Mouse (Mus musculus) small intestine, adult 2 months (tissue): ENCODE results near the gene Tcf15. TPM values are rescaled to one million over a fixed set of nuclear protein-coding genes. Genes with fewer than 3 reads are reported as not detected.
A peak's percentile ranks its signal among the peaks of the same experiment; 100 is the strongest.

Source experiments
- H3K27ac ChIP-seq: fragments of 200-500 bp; 2 replicates; pipeline ENCODE4 v1.5.1; 2012; ENCODE audit warnings: low read depth, low read length, control low read depth, inconsistent platforms; ENCODE audit not compliant: insufficient read depth
- H3K27me3 ChIP-seq: fragments of 200-500 bp; 2 replicates; pipeline ENCODE4 v1.6.1; 2012; ENCODE audit warnings: mild to moderate bottlenecking, moderate library complexity, low read length, inconsistent platforms; ENCODE audit not compliant: control insufficient read depth, insufficient read depth
- H3K36me3 ChIP-seq: fragments of 200-500 bp; 2 replicates; pipeline ENCODE4 v1.6.1; 2012; ENCODE audit warnings: mild to moderate bottlenecking, low read length, control low read depth, inconsistent platforms; ENCODE audit not compliant: control insufficient read depth, insufficient read depth
- H3K4me1 ChIP-seq: fragments of 200-500 bp; 2 replicates; pipeline ENCODE4 v1.6.1; 2012; ENCODE audit warnings: low read length, inconsistent platforms, mixed read lengths; ENCODE audit not compliant: control insufficient read depth, insufficient read depth, insufficient read length
- H3K4me3 ChIP-seq: fragments of 200-500 bp; 2 replicates; pipeline ENCODE4 v1.5.1; 2012; ENCODE audit warnings: low read depth, mild to moderate bottlenecking, control low read depth, inconsistent platforms, low read length, moderate library complexity
- CTCF ChIP-seq: fragments of 200-500 bp; IDR thresholded peaks from 2 replicates; pipeline ENCODE4 v1.5.1; 2012; ENCODE audit warnings: low read depth, mild to moderate bottlenecking, control low read depth, inconsistent platforms, low read length, moderate library complexity, mixed read lengths; ENCODE audit not compliant: insufficient replicate concordance, insufficient read length; ENCODE audit errors: extremely low read depth
- POLR2A ChIP-seq: fragments of 200-500 bp; IDR thresholded peaks from 2 replicates; pipeline ENCODE4 v1.6.1; 2012; ENCODE audit warnings: low read depth, mild to moderate bottlenecking, control low read depth, inconsistent platforms, low read length, moderate library complexity
- WGBS: fragments of 180-500 bp; shearing (Covaris S2); methylation state at CpG from one replicate; pipeline ENCODE4 v1.1.7; 2018; 5-methylcytosine and 5-hydroxymethylcytosine counted together
- polyA plus RNA-seq: library from polyadenylated mRNA; depleted of rRNA; stranded (reverse); fragments of >200 nt; gene quantifications from 2 replicates; pipeline ENCODE4 v1.2.3, GENCODE M21; 2012

The Tcf15 gene
- polyA plus RNA-seq, 1 experiment: 5.6 TPM

DNA sequence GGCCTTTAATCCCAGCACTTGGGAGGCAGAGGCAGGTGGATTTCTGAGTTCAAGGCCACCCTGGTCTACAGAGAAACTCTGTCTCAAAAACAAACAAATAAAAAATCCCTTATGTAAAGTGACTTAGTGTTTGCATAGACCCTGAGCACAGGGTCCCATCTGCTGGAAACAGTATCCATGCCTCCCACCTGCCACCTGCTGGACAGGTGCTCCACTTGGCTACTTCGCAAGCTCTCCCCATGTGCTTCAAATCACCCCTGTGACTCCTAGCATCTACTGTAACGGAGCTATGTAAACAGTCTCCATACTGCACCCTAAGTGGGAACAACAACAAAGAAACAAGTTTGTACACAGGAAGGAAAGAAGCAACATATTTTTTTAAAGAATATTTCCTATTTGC, 14.8 kb upstream of the Tcf15 start:
- Histone ChIP-seq H3K4me1 (no peaks in the 10 kb centered on the region), H3K4me3 (no peak overlapping the region), H3K27me3 (no peaks in the 10 kb centered on the region), H3K27ac (no peak overlapping the region), H3K36me3 (no peaks in the 10 kb centered on the region)
- WGBS: 44% methylated on average over 2 of the region's 2 CpGs
- TF ChIP-seq CTCF (peak; percentile 27; the same call in 1 of the 2 replicates), POLR2A (no peak)

DNA sequence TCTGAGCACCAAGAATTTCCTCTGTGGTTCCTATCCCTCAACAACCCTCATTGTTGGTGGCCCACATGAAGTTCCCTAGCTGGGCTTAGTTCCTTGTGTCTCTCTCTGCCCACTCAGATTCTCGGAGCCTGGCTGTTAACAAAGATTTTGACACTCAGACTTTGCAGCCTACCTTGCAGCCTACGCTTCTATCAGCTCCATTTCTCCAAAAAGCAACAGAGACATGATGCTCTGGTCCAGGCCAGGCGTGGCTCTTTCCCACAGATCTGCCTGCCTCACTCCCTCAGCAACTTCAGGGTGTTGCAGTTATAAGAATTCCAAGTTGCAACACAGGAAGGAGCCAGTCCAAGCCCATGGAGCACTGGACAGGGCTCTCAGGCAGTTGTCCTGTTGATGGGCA, 13.6 kb upstream of the Tcf15 start:
- Histone ChIP-seq H3K27ac (no peak overlapping the region), H3K27me3 (no peaks in the 10 kb centered on the region), H3K4me3 (no peak overlapping the region), H3K36me3 (no peaks in the 10 kb centered on the region), H3K4me1 (no peaks in the 10 kb centered on the region)
- no peak for TF ChIP-seq CTCF
- TF ChIP-seq POLR2A: no peak
- 63% methylated on average over 3 of the region's 3 CpGs for WGBS

DNA sequence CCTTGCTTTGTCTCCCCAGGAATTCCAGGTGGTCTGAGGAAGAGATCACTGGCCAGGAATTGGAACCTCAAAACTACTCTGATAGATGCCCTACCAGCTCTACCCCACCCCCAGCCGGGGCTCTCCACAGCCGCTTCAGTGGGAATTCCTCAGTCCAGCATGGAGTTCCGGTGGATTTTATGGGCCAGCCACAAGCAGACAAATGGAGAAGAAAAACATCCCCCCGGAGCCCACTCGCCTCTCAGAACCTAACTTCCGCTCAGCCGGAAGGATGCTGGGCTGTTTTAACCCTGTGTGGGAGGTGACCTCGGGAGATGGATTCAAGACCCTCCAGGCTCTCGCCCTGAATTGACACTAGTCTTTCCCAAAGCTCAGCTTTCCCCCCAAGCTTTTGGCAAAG, 11.3 kb upstream of the Tcf15 start:
- no peaks in the 10 kb centered on the region for H3K27me3 ChIP-seq
- 75% methylated on average over 9 of the region's 9 CpGs for WGBS

DNA sequence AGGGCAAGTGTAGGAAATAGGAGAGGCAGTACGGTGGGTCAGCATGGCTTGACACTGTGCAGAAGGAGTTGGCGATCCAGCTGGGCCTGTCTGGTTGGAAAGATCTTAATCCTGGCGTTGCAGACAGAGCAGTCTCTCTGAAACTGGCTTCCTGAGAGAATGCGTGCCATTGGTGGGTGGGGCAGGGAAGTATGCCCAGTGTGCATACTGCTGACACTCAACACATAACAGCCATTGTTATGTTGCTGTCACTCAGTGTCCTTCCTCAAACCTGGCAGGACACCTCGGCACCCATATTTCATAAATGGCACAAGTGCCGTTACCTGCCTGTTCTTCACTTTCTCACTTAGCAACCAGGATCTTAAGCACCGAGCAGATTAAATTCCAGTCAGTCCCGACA, 10.7 kb upstream of the Tcf15 start:
- no peaks in the 10 kb centered on the region for H3K4me1 ChIP-seq
- 30% methylated on average over 8 of the region's 8 CpGs for WGBS
- no peak overlapping the region for H3K27ac ChIP-seq
- TF ChIP-seq POLR2A (no peak), CTCF (no peak)
- H3K27me3 ChIP-seq: no peaks in the 10 kb centered on the region
- H3K4me3 ChIP-seq: no peak overlapping the region
- H3K36me3 ChIP-seq: no peaks in the 10 kb centered on the region

More for the DNA sequence above, 11.3 kb upstream of the Tcf15 start:
- TF ChIP-seq CTCF (no peak), POLR2A (no peak)
- no peaks in the 10 kb centered on the region for H3K36me3 ChIP-seq
- H3K4me3 ChIP-seq: no peak overlapping the region
- no peak overlapping the region for H3K27ac ChIP-seq
- H3K4me1 ChIP-seq: no peaks in the 10 kb centered on the region

DNA sequence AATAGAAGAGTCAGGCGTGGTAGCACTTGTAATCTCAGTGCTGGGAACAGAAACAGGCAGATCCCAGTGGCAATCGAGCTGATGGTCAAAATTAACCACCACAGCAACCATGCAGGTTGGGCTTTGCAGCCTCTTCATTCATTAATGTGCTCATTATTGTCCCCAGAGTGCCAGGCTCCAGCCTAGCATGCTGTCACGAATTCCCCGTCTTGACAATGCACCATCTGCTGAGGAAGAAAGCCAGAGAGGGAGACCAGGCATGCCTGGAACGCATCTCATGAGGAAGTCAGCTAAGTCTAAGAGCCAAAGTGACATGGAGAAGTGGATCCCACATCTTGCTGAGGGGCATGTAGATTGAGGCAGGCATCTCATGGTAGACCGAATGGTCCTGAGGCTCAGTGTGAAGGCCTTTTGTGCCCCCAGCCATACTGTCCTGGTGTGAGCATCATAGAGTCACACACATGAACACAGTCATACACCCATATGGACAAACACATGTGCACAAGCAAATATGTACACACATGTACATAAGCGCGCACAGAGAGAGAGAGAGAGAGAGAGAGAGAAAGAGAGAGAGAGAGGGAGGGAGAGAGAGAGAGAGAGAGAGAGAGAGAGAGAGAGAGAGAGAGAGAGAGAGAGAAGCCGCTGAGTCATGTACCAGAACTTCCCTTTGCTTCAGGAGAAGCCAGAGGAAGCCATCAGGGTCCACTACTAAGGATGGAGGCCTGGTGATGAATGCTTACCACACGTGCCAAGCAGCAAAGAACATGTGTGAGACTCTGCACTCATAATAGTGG, 4.0 kb upstream of the Tcf15 start:
- TF ChIP-seq POLR2A (no peak), CTCF (no peak)
- no peak overlapping the region for H3K4me3 ChIP-seq
- WGBS: 69% methylated on average over 10 of the region's 10 CpGs
- peaks cover 5% of the 10 kb centered on the region for H3K4me1 ChIP-seq
- H3K36me3 ChIP-seq: no peaks in the 10 kb centered on the region
- peaks cover 24% of the 10 kb centered on the region for H3K27me3 ChIP-seq
- no peak overlapping the region for H3K27ac ChIP-seq

DNA sequence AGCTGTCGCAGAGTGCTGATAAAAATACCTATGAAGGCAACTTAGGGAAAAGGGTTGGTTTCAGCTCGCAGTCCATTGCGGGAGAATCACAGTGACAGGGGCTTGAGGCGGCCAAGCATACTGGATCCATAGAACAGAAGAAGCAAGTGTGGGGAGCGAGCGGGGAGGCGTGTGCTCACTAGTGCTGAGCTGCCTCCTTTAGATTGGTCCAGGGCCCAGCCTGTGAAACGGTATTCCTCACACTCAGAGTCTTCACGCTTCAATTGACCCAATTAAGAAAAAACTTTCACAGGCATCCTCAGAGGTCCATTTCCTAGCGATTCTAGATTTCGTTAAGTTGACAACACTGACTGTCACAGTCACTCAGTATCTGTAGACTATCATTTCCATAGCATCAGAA, 2.4 kb upstream of the Tcf15 start:
- Histone ChIP-seq H3K27me3 (peaks cover 30% of the 10 kb centered on the region), H3K4me1 (peaks cover 5% of the 10 kb centered on the region), H3K4me3 (no peak overlapping the region), H3K36me3 (no peaks in the 10 kb centered on the region), H3K27ac (no peak overlapping the region)
- 57% methylated on average over 11 of the region's 11 CpGs for WGBS
- TF ChIP-seq POLR2A (no peak), CTCF (no peak)

DNA sequence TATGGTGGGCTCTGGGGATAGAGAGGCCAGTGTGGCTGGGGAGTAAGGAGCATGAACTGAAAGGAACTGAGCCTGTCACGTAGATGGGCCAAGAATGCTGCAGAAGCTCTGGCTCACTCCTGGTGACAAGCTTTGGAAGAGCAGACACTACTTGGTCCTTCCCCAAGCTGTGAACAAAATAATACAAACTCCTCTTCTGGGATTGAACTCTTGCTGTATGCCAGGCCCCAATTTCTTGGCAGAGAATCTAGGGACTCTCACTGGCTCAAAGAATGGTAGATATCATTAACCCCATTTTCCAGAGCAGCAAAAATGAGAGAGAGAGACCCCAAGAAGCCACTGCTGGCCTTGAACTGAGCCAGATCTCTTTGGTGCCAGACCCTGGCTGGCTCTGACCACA, 1.9 kb upstream of the Tcf15 start:
- peaks cover 5% of the 10 kb centered on the region for H3K4me1 ChIP-seq
- peaks cover 30% of the 10 kb centered on the region for H3K27me3 ChIP-seq
- H3K4me3 ChIP-seq: no peak overlapping the region
- TF ChIP-seq POLR2A (no peak), CTCF (no peak)
- H3K36me3 ChIP-seq: no peaks in the 10 kb centered on the region
- WGBS: 44% methylated on average over 1 of the region's 1 CpGs
- H3K27ac ChIP-seq: no peak overlapping the region

DNA sequence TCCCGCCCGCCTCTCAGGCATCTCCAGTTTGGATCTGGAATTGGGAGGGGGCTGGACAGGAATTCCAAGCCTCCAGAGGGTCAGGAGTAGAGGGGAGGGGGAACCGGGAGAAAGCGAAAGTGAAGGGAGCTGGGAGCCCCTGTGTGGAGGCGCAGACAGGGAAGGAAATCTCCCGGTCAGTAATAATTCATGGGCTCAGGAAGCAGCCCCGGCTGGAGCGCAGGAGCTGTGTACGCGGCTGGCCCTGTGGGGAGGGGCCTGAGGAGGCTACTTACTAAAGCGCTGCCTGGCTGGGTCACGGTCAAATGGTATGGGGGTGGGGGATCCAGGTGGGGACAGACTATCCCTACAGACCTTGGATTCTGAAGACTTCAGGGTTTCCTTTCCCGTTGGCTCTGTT, 1.3 kb upstream of the Tcf15 start:
- Histone ChIP-seq H3K27ac (no peak overlapping the region), H3K27me3 (peaks cover 30% of the 10 kb centered on the region), H3K4me3 (peak overlapping the region; percentile 34), H3K36me3 (no peaks in the 10 kb centered on the region), H3K4me1 (peaks cover 5% of the 10 kb centered on the region)
- WGBS: 4% methylated on average over 13 of the region's 13 CpGs
- no peak for TF ChIP-seq CTCF
- TF ChIP-seq POLR2A: no peak
